Mouse (Mus musculus) cerebellum, adult 11-12 months (tissue): ENCODE measurements around the gene Ces1h.
"Not testable (repeated sequence)": the region's sequence is repeated elsewhere in the genome, so short reads cannot be mapped to it uniquely, and the experiment has no call there.

ENCODE experiments used
- DNase-seq: peaks from one replicate; pipeline ENCODE4 v3.0.0; 2022

Gene Ces1h

DNA sequence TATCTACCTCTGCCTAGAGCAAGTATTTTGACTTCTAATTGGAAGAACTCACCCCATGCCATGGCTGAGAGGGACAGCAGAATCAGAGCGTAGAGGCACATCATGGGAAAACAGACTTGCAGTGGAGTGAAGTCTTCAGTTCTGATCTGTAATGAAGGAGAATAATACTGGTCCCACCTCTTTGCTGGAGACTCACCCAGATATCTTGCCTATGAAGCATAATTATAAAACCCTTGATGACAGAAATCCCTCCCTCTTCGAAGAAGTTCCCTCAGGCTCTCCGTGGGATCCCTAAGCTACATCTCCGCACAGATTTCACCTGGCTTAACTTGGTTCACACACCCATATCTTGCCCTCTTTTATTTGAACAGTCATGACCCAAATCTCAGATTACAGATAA is at the start of gene Ces1h:
Ces1h (minus strand) TSS at position 101 of the 400 bp plus-strand sequence.
- DNase-seq = no peak

- no peak for DNase-seq
Observed at GRCm38 (mm10) chr8:93427195-93427594, 47.7 kb upstream of the Ces1h start.

GRCm38 (mm10) chr8:93415387-93415786 is 35.9 kb upstream of the Ces1h start:
- no peak for DNase-seq

DNA sequence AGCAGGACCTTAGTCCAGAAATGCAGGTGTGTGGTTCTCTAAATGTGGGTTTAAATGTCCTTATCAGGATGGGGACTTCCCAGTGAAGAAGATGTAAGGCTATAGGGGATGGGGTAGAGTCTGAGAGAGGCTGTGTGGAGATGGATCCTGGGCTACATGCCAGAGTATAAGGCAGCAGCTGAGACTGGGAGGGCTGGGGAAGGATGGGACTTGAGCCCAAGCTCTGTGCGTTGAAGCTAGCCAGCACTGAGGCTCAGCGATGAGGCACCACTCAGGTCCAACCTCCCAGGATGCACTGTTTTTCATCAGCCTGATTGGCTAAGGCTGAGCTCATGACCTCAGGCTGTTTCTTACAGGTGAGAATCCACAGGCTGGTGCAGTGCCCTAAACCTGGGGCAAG is 29.3 kb upstream of the Ces1h start:
- DNase-seq = no peak

DNA sequence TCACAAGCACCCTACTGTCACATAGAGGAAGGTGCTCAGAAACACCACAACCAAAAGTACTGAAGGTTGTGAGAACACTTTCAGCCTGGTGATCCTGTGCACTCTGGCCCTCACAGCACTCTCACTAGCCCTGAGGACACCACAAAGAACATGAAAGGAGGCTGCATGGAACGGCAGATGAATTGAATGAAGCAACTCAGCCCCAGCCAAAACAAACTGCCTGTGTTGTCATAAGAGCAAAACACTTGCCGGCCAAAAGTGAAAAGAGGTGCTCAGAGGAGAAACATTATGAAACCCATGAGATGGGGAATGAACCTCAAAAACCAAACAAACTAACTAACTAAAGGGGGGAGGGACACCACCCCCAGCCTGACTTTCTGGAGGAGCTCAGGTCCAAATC is 20.2 kb upstream of the Ces1h start:
- no peak for DNase-seq

DNA sequence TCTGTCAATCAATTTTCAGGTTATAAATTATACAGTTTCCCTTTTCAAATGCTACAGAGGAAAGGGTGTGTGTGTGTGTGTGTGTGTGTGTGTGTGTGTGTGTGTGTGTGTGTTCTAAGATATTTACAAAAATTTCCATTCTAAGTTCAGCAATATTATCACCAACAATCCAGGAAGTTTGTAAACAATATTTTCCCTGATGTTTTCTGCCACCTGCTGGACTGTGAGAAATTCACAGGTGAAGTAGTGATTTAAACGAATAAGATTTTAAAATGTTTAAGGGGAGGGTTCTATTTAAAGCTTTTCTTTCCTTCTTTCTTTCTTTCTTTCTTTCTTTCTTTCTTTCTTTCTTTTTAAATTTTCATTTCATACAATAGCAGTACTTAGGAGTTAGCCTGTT is 18.5 kb upstream of the Ces1h start:
- DNase-seq = no peak

- DNase-seq = not testable (repeated sequence)
Observed at GRCm38 (mm10) chr8:93394079-93394619, 14.6 kb upstream of the Ces1h start.

GRCm38 (mm10) chr8:93369481-93369880 is 10.0 kb downstream of the Ces1h start:
- no peak for DNase-seq

DNA sequence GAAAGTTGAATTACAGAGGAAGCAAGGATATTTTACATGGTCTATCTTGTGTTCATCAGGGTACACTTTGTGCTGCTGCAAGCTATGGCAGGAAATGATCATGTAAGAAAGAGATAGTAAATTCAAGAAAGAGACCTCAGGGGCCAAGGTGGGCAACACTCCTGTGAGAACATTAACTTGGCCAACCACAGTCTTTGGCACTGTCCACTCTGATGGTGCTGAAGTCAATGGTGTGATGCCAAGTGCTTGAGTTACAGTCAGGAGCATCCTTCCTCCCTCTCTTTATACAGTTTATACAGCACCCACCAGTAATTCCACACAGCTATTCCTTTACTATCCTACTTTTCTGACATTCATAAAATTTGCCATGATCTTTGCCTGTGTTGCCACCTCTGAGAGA is 19.4 kb downstream of the Ces1h start:
- no peak for DNase-seq

DNA sequence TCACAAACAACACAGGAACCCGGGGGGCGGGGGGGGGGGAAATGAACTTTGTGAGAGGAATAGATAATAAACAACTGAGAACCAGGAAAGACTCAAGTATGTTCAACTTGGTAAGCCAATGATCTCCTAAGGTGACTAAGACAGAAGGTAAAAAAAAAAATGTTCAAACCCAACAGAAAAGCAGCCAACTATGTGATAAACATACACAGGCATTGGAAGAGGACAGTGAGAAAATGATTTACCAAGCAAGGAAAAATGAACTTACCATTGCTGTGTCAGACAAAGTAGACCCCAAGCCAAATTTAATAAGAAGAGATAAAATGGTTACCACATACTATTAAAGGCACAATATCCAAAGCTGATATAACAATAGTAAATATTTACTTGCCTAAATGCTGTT is 40.0 kb downstream of the Ces1h start:
- no peak for DNase-seq

DNA sequence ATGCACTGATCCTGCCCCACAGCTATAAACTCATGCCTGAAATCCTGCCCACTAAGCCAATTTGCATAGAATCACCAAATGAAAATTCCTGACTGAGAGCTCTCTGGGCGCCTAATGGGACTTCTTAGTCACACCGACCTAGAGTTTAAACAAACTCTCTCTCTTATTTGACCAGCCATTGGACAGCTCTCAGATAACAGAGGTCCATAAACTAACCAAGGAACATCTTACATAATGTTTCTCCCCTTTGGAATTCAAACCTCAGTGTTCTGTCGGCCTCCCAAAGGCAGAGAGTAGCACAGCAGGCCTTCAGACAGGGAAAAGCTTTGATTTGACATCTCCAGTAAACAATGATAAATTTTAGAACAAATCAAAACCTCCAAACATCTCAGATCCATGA is 42.3 kb downstream of the Ces1h start, which contains the start of gene Ces1g:
Ces1g (minus strand) TSS at position 102 of the 400 bp plus-strand sequence.
- DNase-seq = no peak

- DNase-seq = no peak
Observed at GRCm38 (mm10) chr8:93332703-93333102, 46.8 kb downstream of the Ces1h start.

- no peak for DNase-seq
Observed at GRCm38 (mm10) chr8:93331151-93331550, 48.4 kb downstream of the Ces1h start.

DNA sequence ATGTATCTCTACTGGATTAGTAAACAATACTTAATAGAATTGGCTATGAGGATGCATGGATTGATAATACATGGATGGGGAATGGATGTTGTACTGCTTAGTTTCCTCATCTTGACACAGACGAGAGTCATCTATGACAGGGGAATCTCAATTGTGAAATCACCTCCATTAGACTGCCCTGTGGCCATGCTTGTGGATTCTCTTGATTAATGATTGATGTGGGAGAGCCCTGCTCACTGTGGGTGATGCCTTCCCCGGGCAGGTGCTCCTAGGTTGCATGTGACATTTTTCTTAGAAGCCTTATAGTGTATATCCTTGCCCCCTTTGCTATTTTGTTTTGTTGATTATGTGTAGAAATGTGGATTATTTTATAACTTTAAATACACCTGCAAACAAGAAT is 54.4 kb downstream of the Ces1h start:
- no peak for DNase-seq

DNA sequence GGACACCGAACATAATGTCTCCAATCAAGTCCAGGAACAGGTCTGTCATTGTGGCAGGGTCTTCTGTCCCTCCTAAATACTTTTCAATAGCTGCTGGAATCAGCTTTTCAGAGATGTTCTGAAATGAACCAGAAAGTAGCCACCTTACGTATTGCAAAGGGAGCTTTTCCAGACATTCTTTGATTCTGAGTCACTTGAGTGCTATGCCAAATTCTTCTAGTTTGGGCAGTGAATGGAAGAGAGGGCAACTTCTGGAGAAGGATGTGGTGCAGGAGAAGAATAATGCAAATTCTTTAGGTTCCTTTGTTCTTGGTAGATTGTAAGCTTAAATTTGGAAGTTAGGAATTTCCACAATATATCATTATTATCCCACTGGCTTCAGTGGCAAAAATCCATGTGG is 62.5 kb downstream of the Ces1h start:
- DNase-seq = no peak

DNA sequence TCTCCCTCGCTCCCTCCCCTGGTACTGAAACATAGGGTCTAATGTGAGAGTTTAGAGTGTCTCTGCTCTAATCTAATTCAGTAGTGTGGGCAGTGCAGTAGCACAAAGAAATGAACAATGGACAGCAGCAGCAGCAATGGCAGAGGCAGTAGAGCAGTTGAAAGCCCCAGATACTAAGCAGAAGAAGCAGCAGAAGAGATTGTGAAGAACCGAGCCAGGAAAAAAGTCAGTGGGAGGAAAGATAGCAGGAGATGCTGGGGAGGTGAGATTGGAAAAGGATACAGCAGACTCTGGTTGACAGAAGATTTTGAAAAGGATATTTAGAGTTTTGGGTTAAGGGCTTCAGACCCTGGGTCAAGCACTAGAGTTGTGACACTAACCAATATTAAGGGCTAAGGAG is 64.0 kb downstream of the Ces1h start:
- no peak for DNase-seq
